Mouse (Mus musculus): Measurements from ENCODE around the gene Chtf18.

- TF ChIP-seq CTCF (IDR thresholded peaks at IDR 0.05; ENCODE audit: borderline replicate concordance, insufficient read depth, low read length) (no peak), POLR2A (IDR thresholded peaks at IDR 0.05; ENCODE audit: low read depth, low read length) (no peak)
Observed at GRCm38 (mm10) chr17:25723470-25723869, 3.7 kb downstream of the Chtf18 start.

Data from embryonic fibroblast, embryonic 13.5 days (primary cell).